Mouse (Mus musculus) heart, postnatal 0 days (tissue): Measurements from ENCODE around the gene Gm5580.

Experiments
- CTCF ChIP-seq: IDR thresholded peaks from 2 replicates; pipeline ENCODE4 v1.5.1; 2016; ENCODE audit warnings: antibody characterized with exemption, control low read depth, low read depth
- EP300 ChIP-seq: IDR thresholded peaks from 2 replicates; pipeline ENCODE4 v1.6.1; 2016; ENCODE audit warnings: antibody characterized with exemption, low read depth

DNA sequence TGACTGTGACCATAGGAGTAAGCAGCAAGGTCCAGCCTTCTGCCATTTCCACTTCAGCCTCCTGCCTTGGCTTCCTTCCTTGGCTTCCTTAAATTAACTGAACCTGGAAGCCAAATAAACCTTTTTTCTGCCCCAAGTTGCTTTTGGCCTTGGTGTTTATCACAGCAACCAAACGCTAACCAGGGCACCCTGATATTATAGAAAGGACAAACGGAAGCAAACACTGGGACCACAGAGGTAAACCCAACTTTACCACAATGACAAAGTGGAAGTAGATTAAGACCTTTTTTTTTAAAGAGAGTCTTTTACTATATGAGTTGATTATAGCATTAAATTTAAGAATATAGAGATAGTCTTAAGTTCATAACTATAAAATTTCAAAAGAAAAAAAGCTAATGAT, 8.4 kb upstream of the Gm5580 start:
- no peak for TF ChIP-seq CTCF
- TF ChIP-seq EP300: no peak
